Mouse (Mus musculus) leukemia stem cell, adult 10-12 weeks (primary cell): Measurements from ENCODE around the gene Hpse2. TPM values are rescaled to one million over a fixed set of nuclear protein-coding genes. Genes with fewer than 3 reads are reported as not detected.

ENCODE experiments used
- polyA plus RNA-seq: library from polyadenylated mRNA; stranded (reverse); fragments of >175 nt; gene quantifications from 2 replicates; pipeline ENCODE4 v1.2.3, GENCODE M21; 2012; ENCODE audit warnings: low replicate concordance

Gene Hpse2
- polyA plus RNA-seq = not detected in 2 replicates

GRCm38 (mm10) chr19:43388017-43388904, at the start of gene Hpse2:
Gene Hpse2, minus strand, starts transcription at chr19:43388355.

GRCm38 (mm10) chr19:42779531-42780155, 608.5 kb downstream of the Hpse2 start, which contains the start of gene Hps1:
Gene Hps1, minus strand, starts transcription at chr19:42779978.

GRCm38 (mm10) chr19:42752363-42752931, 635.7 kb downstream of the Hpse2 start, which contains the start of gene Pyroxd2:
Gene Pyroxd2, minus strand, starts transcription at chr19:42752775.

Other genes starting within 250 kb of the Hpse2 start
- 0.03 TPM in 1 of 2 replicates, not detected in the other for gene Cnnm1, start 52.1 kb upstream of the Hpse2 start, polyA plus RNA-seq
- 3.2 and 10.7 TPM in 2 replicates for gene Got1, start 136.2 kb upstream of the Hpse2 start, polyA plus RNA-seq
- gene Nkx2-3, start 224.0 kb upstream of the Hpse2 start, polyA plus RNA-seq = 1.6 and 2.0 TPM in 2 replicates